Mouse (Mus musculus): ENCODE measurements around the gene Rasl10a.
A peak's percentile ranks its signal among the peaks of the same experiment; 100 is the strongest.

Rasl10a gene

DNA sequence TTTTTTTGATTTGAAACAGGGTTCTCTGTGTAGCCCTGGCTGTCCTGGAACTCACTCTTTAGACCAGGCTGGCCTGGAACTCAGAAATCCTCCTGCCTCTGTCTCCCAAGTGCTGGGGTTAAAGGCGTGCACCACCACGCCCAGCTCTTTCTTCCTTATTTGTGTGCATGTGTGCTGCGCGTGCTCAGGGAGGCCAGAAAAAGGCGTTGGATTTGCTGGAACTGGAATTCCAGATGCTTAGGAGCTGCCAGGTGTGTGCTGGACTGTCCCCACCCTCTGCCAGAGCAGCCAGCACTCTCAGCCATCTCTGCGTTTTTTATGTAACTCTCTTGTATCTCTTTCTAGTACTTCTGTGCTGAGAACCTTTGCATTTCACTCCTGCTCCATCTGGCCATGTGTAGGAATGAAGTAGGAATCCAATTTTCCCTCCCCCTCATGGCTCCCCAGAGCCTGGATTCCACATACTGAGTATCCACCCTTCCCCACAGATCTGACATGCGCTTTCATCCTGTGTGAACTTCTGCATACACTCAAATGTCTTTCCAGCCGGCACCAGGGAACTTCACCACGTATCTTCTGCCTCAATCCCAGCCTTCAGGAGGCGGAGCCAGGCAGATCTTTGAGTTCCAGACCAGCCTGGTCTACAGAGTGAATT lies 5.6 kb upstream of the Rasl10a start:
- DNase-seq (ENCODE audit: extremely low spot score, low spot score) = no peak

GRCm38 (mm10) chr11:5054151-5054550 lies 3.8 kb upstream of the Rasl10a start:
- DNase-seq (ENCODE audit: extremely low spot score, low spot score) = no peak

GRCm38 (mm10) chr11:5054874-5055273 lies 3.1 kb upstream of the Rasl10a start:
- DNase-seq (ENCODE audit: extremely low spot score, low spot score) = no peak

GRCm38 (mm10) chr11:5055945-5056938 lies 1.7 kb upstream of the Rasl10a start:
- DNase-seq (ENCODE audit: extremely low spot score, low spot score) = peak; percentile 43

DNA sequence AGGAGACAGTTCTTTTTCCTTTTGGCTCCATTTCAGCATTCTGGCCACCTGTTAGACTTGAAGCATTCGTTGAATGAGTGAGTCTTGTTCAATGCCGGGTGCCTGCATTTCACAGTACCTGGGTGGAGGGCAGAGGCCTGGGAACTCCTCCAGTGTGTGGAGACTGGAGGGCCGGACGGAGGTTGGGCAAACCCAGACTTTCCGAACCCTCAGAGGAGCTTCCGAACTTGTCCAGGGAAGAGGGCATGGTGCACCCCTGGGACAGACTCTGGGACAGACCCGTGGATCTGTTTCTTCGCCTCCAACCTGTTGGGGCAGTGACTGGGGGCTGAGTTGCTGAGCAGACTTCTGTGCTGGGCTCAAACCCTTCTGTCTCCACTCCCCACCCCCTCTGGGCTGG lies 864 bp upstream of the Rasl10a start:
- peak; percentile 32 for DNase-seq (ENCODE audit: extremely low spot score, low spot score)

- peak; percentile 33 for DNase-seq (ENCODE audit: extremely low spot score, low spot score)
Measured at GRCm38 (mm10) chr11:5057541-5057855, 430 bp upstream of the Rasl10a start.

DNA sequence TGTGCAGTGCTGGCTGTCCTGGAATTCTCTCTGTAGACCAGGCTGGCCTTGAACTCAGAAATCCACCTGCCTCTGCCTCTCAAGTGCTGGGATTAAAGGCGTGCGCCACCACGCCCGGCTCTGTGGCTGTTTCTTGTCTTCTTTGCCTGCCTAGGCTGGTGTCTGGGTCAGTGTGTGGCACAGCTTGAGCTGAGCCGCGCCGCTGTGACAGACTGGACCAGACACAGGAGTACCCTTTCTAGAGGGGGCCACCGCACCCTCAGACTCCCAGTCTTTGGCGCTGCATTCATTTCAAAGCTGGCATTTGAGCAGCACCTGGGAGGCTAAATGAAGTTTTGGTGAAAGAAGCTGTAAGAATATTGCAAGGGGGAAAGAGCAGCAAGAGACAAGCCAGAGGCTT lies 855 bp downstream of the Rasl10a start:
- no peak for DNase-seq (ENCODE audit: extremely low spot score, low spot score)

DNA sequence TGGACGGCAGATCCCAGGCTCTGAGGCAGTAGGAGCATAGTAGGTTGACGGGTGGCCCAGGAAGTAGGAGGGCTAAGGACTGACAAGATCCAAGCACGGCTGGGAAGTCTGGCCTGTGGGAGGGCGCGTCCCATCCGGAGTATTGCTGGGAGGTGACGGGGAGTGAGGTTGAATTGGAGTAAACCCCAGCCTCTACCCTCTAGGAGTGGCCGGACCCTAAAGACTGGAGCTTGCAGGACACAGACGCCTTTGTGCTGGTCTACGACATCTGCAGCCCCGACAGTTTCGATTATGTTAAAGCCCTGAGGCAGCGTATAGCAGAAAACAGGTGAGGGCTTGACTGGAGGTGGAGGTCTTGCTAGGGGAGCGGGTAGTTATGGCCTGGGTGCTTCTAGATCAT lies 1.3 kb downstream of the Rasl10a start:
- no peak for DNase-seq (ENCODE audit: extremely low spot score, low spot score)

- peak; percentile 56 for DNase-seq (ENCODE audit: extremely low spot score, low spot score)
Measured at GRCm38 (mm10) chr11:5059704-5060156, 1.8 kb downstream of the Rasl10a start.

- DNase-seq (ENCODE audit: extremely low spot score, low spot score) = peak; percentile 55
Measured at GRCm38 (mm10) chr11:5060756-5061412, 3.0 kb downstream of the Rasl10a start.

- peak; percentile 85 for DNase-seq (ENCODE audit: extremely low spot score, low spot score)
Measured at GRCm38 (mm10) chr11:5061413-5062139, 3.6 kb downstream of the Rasl10a start.

GRCm38 (mm10) chr11:5062326-5062725 lies 4.4 kb downstream of the Rasl10a start:
- peak; percentile 25 for DNase-seq (ENCODE audit: extremely low spot score, low spot score)

- no peak for DNase-seq (ENCODE audit: extremely low spot score, low spot score)
Measured at GRCm38 (mm10) chr11:5062860-5063505, 5.1 kb downstream of the Rasl10a start.

DNA sequence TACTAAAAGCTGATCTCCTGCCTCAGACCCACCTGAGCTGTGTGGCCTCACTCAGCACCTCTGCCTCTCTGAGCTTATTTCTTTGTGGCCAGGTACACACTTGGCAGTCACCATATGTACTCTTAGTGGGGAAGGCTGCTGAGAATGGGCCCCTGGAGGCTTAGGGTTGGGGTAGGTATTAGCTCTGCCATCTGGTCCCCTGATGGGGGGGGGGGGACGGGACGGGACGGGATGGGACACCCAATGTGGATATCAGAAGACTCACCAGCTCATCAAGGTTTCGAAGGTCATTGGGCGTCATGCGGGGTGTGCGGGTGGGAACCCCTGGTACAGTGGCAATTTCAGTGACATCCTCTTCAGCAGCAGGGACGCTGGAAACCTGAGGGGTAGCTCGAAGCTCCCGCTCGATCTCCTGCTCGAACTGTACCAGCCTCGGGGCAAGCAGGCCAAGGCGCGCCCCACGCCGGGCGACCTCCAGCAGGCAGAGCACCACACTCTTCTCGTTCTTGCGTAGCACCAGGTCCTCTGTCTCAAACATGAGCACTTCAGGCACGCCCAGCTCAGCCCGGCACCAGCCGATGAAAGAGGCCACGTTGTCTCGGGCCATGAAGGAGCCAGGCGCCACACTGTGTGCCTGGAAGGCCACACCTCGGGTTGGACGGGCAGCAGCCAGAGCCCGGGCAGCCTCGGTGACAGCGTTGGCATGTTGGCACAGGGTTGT lies 5.8 kb downstream of the Rasl10a start:
- no peak for DNase-seq (ENCODE audit: extremely low spot score, low spot score)

- peak; percentile 36 for DNase-seq (ENCODE audit: extremely low spot score, low spot score)
Measured at GRCm38 (mm10) chr11:5064282-5065055, 6.5 kb downstream of the Rasl10a start.

DNA sequence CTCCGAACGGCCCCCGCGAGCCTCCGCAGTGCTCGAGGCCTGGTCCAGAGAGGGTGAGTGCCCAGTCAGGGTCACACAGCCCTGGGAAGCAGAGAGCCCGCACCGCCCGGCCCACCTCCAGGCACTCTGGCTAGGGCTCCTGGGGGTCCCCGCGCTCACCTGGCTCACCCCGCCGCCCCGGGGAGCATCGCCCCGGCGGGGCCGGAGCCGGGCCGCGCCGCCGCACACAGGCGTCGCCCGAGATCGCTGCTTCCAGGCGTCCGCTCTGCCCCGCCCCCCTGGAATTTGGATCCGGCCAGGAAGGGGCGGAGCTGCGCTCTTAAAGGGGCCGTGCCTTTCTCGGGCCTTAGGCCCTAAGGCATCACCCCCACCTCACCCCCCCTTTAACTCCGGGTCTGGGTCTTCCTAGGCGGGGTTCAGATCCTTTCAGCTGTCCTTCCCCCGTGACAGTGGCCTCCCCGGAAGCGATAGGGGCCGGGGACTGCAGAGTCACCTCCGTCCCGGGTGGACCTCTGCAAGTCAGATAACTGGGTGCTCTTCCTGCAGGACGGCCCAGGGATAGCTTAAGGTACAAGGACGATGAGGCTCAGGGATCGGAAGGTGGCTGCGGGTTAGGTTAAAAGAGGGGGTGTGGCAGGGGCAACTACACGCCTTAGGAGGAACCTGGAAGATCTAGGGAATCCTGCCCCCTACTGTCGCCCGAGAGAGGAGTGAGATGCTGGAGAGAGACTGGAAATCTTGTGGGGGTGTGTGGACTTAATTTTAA lies 7.3 kb downstream of the Rasl10a start, which contains the start of gene Gas2l1:
TSS of gene Gas2l1 (minus strand) at position 272 of the 766 bp plus-strand sequence.
- DNase-seq (ENCODE audit: extremely low spot score, low spot score) = peak; percentile 93

DNA sequence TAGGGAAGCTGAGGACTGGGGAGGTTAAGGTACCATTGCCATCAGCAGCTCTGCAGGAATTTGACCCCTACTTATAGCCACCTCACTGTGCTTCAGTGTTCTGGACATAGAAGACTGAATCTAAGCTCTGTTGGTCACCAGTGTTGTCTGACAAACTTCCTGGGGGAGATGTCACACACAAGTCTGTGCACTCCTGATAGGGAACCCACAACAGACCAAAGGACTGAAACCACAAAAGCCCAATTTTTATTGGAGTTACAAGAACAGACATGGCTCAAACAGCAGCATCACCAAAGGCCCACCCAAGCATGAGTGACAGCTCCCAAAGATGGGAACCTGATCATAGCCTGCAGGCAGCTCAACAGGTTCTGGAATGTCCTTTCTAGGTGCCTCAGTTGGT lies 9.1 kb downstream of the Rasl10a start:
- DNase-seq (ENCODE audit: extremely low spot score, low spot score) = no peak

- DNase-seq (ENCODE audit: extremely low spot score, low spot score) = no peak
Measured at GRCm38 (mm10) chr11:5068126-5068971, 10.4 kb downstream of the Rasl10a start.
